Mouse (Mus musculus): Measurements from ENCODE around the gene Nup98.

GRCm38 (mm10) chr7:102132395-102132794 lies 77.6 kb downstream of the Nup98 start:
- TF ChIP-seq CHD2 (IDR thresholded peaks at IDR 0.05; ENCODE audit: low read depth, low read length) (no peak), ZNF384 (IDR thresholded peaks at IDR 0.05; ENCODE audit: low read depth, low read length) (no peak), MAFK (IDR thresholded peaks at IDR 0.05; ENCODE audit: insufficient read depth, low read depth, low read length) (no peak), ZC3H11A (IDR thresholded peaks at IDR 0.05; ENCODE audit: borderline replicate concordance, low read depth, low read length) (no peak), HCFC1 (IDR thresholded peaks at IDR 0.05; ENCODE audit: borderline replicate concordance, insufficient read depth, low read length) (no peak)
